Mouse (Mus musculus): ENCODE measurements around the gene Adar. TPM values are rescaled to one million over a fixed set of nuclear protein-coding genes. Genes with fewer than 3 reads are reported as not detected.
"Not testable (repeated sequence)": the region's sequence is repeated elsewhere in the genome, so short reads cannot be mapped to it uniquely, and the experiment has no call there.

Adar gene
- total RNA-seq, 2 experiments from 2014 or later = 21.1 to 33.2 TPM

DNA sequence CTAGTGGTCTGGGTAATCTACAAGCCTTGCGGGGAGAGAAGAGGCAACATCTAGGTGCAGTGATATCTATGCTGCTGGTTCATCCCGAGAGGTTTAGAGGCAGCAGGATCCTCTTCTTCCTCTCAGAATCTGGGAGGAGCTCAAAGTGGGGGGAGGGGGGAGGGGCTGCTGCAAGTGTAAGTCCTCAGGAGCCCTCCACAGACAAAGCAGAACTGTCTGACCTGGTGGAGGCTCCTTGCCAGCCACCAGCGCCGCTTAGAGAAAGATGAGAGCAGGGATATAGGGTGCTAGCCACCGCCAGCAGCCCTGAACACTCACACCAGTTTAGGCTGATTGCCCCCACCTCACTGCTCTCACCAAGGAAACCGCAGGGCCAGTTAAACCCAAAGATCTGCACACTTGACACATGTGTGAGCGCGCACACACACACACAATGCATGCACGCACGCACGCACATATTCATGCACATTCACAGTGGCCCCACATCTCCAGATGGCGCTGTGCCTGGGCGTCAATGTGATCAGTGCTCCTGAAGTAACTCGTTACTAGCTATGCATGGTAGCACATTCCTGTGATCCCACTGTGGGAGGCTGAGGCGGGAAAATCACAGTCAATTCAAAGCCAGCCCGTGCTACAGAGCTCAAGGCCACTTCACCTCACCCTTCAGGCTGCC is 74.0 kb downstream of the Adar start:
- no peak for ATAC-seq (replicated peaks; ENCODE audit: poor library complexity, severe bottlenecking)

DNA sequence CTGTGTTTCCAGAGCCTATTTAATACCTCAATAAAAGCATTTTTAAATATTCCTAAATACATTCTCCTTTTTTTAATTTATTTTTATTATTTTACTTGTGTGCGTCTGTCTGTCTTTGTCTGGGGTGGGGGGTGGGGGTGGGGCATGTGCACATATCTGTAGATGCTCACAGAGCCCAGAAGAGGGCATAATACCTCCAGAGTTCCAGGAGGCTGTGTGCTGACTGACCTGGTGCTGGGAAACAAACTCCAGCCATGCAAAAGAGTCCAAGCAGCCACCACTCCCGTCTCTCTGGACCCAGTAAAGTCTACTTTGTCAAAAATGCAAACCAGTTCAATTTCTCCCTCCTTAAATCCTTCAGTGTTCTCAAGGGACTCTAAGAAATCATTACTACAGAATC is 79.8 kb downstream of the Adar start:
- ATAC-seq (replicated peaks; ENCODE audit: poor library complexity, severe bottlenecking) = no peak

DNA sequence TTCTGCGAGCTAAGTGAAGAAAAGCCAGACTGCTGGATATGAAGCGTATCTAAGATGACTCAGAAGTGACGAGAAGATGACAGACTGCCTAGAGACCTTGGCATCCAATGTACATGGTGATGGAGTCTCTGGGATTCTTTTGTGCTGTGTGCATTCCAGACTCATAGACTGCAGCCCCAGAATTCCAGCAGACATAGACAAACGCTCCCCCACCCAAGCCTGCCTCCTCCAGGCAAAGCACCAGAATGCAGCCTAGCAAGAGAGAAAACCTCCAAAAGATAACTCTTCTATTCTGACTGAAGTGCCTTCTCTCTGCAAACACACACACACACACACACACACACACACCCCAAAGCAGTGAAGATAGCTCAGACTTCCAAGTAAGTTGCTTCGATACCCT is 80.9 kb downstream of the Adar start:
- 0 out of 2 replicates have a peak, but pooled peaks have one; percentile 10 for ATAC-seq (replicated peaks; ENCODE audit: poor library complexity, severe bottlenecking)

DNA sequence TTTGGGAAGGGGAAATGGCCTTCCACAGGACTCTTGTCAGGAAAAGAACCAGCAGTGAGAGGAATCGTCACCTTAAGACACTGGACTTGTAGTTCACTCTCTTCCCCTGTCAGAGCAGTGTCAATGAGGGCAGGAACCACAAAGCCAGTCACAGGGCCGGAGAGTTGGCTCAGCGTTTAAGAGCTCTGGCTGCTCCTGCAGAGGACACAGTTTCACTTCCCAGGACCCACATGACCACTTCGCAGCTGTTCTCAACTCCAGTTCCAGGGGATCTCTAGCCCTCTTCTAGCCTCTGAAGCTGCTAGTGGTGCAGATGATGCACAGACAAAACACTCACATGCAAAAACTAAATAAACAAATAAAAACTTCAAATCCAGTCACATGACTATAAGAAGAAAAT is 81.5 kb downstream of the Adar start:
- ATAC-seq (replicated peaks; ENCODE audit: poor library complexity, severe bottlenecking) = peak; percentile 99

DNA sequence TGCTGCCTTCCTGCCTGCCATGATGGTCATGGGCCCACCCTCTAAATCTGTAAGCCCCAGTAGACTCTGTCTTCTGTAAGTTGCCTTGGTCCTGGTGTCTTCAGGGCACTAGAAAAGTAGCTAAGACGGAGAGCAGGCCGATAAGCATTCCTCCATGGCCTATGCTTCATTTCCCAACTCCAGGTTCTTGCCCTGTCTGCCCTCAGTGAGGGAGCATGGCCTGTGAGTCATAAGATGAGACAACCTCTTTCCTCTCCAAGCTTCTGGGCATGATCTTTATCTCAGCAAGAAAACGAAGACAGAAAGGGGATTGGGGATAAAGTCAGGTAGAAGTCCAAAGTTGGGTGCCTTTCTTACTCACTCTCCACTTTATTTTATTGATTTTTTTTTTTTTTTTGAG is 83.7 kb downstream of the Adar start:
- ATAC-seq (replicated peaks; ENCODE audit: poor library complexity, severe bottlenecking) = no peak

DNA sequence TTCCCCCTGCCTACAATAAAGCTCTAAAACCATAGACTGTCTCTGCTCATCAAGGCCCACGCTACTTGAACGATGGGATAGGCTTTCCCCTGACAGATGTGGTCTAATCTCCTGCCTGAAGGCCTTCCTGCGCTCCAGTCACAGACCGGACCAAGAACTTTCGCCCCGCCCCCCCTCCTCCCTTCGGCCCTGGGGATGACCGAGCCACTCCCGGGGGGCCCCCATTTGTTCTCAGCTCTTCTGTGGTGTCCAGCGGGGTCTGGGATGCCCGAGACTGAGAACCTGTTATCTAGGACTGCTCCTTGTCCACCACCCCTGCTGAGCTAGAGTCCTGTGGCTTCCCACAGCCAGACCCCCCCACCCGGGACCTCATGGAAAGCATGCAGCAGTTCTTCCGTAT is 84.7 kb downstream of the Adar start:
- ATAC-seq (replicated peaks; ENCODE audit: poor library complexity, severe bottlenecking) = no peak

DNA sequence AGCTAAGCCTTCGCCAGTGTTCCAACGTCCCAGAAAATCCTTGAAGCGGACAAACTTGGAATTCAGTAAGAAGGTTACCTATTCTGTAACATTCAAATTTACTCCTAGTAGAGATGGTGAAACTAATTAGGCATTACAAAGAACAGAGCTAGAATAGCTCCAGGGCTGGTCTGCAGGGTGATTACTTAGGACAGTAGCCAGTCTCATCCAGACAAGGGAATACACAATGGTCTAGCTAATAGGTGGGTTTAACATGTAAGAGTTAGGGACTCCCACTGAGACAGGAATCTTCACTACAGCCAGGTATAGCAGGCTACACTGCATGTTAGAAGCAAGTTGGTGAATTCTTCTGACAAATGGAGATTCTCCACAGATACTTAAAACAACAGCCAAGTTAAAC is 85.3 kb downstream of the Adar start:
- ATAC-seq (replicated peaks; ENCODE audit: poor library complexity, severe bottlenecking) = not testable (repeated sequence)

DNA sequence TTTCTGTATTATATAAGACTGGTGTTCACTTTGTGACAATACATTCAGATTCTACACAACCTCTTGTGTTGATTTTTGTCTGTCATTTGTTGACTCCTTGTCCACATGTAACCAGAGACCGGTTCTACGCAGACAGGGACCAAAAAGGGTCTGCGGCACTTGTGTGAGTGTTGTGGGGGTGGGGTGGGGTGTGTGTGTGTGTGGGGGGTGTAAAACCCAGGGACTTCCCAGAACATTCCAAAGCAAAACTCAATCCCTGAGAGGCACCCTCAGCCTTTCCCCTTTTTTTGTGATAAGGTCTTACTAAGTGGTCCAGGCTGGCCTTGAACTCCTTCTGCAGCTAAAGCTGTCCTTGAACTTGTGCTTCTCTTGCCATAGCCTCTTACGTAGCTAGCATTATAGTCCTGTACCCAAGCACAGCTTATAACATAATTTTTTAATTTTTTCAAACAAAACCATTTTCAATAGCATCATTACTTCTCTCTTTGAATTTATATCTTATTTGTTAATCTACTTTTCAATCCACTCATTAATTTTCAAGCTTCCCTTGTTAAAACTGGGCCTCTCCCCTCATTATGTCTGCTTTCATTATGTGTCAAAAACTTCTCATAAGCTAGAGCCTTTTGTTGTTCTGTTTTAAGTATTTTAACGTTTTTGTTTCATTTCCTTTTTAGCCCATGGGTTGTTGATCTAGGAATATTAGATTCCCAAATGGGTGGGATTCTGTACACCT is 86.1 kb downstream of the Adar start:
- ATAC-seq (replicated peaks; ENCODE audit: poor library complexity, severe bottlenecking) = no peak

DNA sequence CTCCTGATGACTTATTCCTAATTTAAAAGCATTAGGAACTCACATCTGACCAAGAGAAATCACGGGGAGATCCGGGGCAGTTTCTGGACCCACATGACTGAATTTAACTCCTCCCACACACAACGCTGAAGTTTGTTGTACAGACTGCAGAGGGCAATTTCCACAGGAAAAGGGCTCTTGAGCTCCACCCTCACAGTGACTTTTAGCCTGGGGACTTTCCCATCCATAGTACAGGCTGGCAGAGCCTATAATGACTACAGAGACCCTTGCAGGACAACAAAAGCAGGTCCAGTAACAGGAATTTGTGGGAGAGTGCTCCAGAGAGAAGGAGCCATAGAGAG is 86.7 kb downstream of the Adar start:
- ATAC-seq (replicated peaks; ENCODE audit: poor library complexity, severe bottlenecking) = peak; percentile 63

DNA sequence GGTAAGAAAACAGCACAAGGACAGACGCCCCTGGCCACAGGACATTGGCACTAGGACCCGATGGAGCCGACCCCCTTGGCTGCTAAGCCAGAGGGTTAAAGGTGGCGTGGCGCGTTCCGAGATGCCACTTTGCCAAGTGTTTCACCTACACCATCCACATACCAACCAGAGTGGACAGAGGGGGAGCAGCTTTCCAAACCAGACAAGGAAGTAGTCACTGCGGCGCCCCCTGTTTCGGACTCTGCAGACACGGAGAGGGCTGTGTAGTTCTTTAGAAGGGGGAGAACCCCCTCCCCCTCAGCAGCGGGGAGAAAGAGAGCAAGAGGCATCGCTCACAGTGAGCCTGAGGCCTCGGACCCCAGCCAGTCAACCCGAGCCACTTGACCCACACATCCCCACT is 88.1 kb downstream of the Adar start:
- ATAC-seq (replicated peaks; ENCODE audit: poor library complexity, severe bottlenecking) = no peak

Other genes with a start within 250 kb of the Adar start
- gene Kcnn3, start 194.9 kb upstream of the Adar start, total RNA-seq (2014; fragmentation: Nextera tagmentation) = not detected in 2 replicates
- not detected in 2 replicates for gene Kcnn3, start 194.9 kb upstream of the Adar start, total RNA-seq (2017)
- gene Chrnb2, start 49.6 kb downstream of the Adar start, total RNA-seq (2014; fragmentation: Nextera tagmentation) = 0.77 TPM in 1 of 2 replicates, not detected in the other
- 0.39 and 0.72 TPM in 2 replicates for gene Chrnb2, start 49.6 kb downstream of the Adar start, total RNA-seq (2017)
- gene Ube2q1, start 58.6 kb downstream of the Adar start, total RNA-seq (2014; fragmentation: Nextera tagmentation) = 95.1 and 123 TPM in 2 replicates
- gene Ube2q1, start 58.6 kb downstream of the Adar start, total RNA-seq (2017) = 110 and 118 TPM in 2 replicates
- not detected in 2 replicates for gene She, start 116.3 kb downstream of the Adar start, total RNA-seq (2014; fragmentation: Nextera tagmentation)
- not detected in 2 replicates for gene She, start 116.3 kb downstream of the Adar start, total RNA-seq (2017)
- gene Il6ra, start 198.2 kb downstream of the Adar start, total RNA-seq (2014; fragmentation: Nextera tagmentation) = 35.2 and 36.8 TPM in 2 replicates
- 14.7 and 20.8 TPM in 2 replicates for gene Il6ra, start 198.2 kb downstream of the Adar start, total RNA-seq (2017)
- 12.2 and 35.5 TPM in 2 replicates for gene Atp8b2, start 248.5 kb downstream of the Adar start, total RNA-seq (2014; fragmentation: Nextera tagmentation)
- 29.3 and 31.4 TPM in 2 replicates for gene Atp8b2, start 248.5 kb downstream of the Adar start, total RNA-seq (2017)

Data from granulocyte monocyte progenitor cell, adult 5-6 weeks (primary cell).